Mouse (Mus musculus): ENCODE data around the gene Eif1ad.

DNA sequence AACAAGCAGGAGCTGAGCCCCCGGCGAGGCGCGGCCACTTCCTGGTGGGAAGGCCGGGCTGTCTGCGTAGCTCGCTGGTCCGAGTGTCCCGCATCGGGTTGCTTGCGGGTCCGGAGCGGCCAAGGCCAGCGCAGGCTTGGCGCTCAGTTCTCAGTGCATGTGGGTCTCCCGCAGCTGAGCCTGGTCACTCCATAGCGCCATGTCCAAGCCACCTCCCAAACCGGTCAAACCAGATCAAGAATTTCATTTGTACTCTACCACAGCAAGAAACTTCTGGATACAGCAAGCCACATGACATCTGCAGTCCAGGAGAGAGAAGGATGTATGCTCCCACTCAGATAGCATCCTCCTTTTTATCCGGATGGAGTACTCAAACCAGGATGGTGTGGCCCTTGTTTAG is 38.6 kb upstream of the Eif1ad start:
- TF ChIP-seq CTCF (IDR thresholded peaks at IDR 0.05; ENCODE audit: low read depth, low read length), result no peak
- TF ChIP-seq TAL1 (conservative IDR thresholded peaks at IDR 0.05; ENCODE audit: low read depth, low read length), result no peak
- no peak for TF ChIP-seq GATA1 (IDR thresholded peaks at IDR 0.05; ENCODE audit: borderline replicate concordance, low read length)
